Mouse (Mus musculus) liver, embryonic 18 days (tissue): ENCODE results near the gene Stx2. TPM values are rescaled to one million over a fixed set of nuclear protein-coding genes. Genes with fewer than 3 reads are reported as not detected.

Experiments used
- polyA plus RNA-seq: library from polyadenylated mRNA; depleted of rRNA; stranded (reverse); fragments of >200 nt; gene quantifications from 2 replicates; pipeline ENCODE4 v1.2.3, GENCODE M21; 2012; rRNA removed

Stx2 gene
- 35.5 and 38.9 TPM in 2 replicates for polyA plus RNA-seq

DNA sequence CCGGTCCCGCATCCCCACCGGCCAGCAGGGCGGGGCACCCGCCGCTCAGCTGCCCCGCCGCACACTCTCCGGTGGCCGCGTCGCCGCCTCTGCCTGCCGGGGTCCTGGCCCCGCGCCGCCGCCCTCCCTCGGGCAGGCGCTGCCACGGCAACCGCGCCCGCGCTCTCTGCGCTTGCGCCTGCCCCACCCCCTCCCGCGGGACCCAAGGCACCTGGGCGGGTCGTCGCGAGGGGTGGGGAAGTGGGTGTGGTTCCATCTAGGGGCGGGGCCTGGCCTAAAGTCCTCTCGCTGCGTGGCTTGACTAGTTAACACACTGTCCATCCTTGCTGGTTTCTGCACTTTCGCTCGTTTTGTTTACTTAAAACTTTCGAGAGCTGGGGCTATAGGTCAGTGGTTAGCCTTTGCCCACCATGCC lies at the start of gene Stx2:
Gene Stx2 (minus strand): TSS at position 163 of the 415 bp plus-strand sequence.

DNA sequence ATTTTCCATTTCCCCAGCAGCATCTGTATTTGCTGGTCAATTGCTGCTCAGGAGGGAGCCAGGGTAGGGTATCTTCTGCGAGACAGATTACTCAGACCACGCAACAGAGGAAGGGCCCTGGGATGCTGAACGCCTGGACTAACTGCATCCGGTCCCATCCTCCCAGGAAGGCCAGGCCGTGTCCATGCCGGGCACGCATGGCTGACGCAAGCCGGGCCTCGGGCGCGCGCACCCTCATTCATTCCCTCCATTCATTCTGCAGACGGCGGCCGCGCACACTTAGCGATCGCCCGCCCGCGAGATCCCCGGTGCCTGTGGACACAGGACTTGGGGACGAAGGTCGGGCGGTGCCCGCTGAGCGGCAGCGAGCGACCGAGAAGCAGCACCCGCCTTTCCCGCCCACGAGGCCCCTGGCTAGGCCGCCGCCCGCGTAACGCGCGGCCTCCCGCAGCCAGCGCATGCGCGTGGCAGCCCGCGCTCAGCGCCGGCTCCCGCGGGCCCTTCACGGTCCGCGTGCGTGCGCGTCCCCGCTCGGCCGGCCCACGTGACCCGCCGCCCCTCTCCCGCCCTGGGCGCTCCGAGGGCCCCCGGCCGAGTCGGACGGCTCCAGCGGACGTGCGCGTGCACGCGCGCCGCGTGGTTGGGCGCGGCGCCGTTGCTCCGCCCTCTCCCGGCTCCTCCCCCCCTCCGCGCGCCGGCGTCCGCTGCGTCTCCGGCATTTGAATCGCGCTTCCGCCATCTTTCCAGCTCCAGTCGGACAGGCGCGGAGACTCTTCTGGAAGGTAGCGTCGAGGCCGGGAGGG lies 11.3 kb upstream of the Stx2 start, which contains the start of gene Ran:
Gene Ran (plus strand): TSS at position 573 of the 803 bp plus-strand sequence.

DNA sequence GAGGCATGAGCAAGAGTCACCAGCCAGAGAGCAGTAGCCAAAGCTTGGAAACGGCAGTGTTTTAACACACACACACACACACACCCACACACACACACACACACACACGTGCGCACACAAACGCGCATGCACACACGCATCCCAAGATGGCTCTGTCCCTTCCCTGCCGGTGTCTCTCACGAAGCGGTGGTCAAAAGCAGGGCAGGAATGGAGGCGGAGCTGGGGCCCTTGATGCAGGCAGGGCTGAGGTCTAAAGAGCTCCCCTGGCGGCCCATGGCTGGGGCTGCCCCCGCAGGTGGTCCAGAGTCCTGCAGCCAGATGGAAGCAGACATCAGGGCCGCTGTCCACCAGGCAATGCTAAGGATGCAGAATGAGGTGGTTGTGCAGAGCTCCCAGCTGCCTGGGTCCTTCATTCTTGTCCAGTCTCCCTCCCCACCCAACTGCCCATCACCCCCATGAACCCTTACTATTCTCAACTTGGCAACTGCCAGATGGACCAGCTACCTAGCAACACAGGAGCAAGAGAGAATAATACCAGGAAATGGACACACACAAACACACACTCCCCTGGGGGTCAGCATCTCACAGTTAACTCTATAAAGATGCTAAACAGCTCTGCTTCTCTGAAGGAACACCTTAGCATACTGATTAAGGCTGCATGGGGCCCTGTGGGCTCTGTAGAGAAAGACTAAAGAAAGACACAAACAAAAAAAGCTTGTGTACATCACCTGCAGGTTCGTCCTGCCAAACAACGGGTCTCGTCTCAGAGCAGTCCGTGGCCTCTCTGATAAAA lies 54.9 kb downstream of the Stx2 start, which contains the start of gene Rimbp2:
Gene Rimbp2 (minus strand): TSS at position 209 of the 793 bp plus-strand sequence.

Other genes starting within 250 kb of the Stx2 start
- 0.01 TPM in 1 of 2 replicates, not detected in the other for gene Rimbp2, start 55.1 kb downstream of the Stx2 start, polyA plus RNA-seq
- gene Ran, start 11.5 kb upstream of the Stx2 start, polyA plus RNA-seq = 117 and 121 TPM in 2 replicates
- 0.36 and 0.37 TPM in 2 replicates for gene Adgrd1, start 88.2 kb upstream of the Stx2 start, polyA plus RNA-seq